Mouse (Mus musculus): ENCODE results near the gene F3. TPM values are rescaled to one million over a fixed set of nuclear protein-coding genes. Genes with fewer than 3 reads are reported as not detected.
"Not testable (repeated sequence)": the region's sequence is repeated elsewhere in the genome, so short reads cannot be mapped to it uniquely, and the experiment has no call there.

Gene F3
- polyA plus RNA-seq, 1 experiment from 2014 or later, result 6.6 TPM

DNA sequence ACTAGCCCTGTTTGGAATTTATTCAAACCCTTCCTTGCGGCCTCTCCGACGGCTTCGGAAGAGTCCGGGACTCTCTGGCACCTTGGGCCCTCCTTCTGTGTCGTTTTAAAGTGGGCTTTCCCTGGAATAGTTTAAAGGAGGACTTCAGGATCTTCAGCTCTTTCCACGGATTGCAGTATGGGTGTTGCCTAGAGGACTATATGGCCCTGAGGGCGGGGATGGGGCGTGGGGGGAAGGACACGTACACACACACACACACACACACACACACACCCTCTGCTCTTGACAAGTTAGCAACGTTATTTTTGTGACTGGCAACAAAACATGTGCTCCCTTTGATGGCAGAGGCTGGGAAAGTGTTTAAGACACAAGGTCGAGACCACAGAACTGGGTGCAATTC lies 1.2 kb downstream of the F3 start:
- Histone ChIP-seq H3K27me3 (0 out of 2 replicates have a peak, but pooled peaks cover 4% of the 10 kb centered on the region), H3K36me3 (ENCODE audit: poor library complexity, severe bottlenecking) (no peaks in the 10 kb centered on the region), H3K4me1 (peaks cover 40% of the 10 kb centered on the region), H3K4me3 (peak overlapping the region; percentile 69), H3K9me3 (replicated peaks) (no peaks in the 10 kb centered on the region), H3K9ac (0 out of 2 replicates have a peak overlapping the region, but pooled peaks have one; percentile 73), H3K4me2 (peak overlapping the region; percentile 86), H3K27ac (no peak overlapping the region)
- 36% methylated on average over 12 of the region's 12 CpGs for WGBS
- no peak for ATAC-seq

DNA sequence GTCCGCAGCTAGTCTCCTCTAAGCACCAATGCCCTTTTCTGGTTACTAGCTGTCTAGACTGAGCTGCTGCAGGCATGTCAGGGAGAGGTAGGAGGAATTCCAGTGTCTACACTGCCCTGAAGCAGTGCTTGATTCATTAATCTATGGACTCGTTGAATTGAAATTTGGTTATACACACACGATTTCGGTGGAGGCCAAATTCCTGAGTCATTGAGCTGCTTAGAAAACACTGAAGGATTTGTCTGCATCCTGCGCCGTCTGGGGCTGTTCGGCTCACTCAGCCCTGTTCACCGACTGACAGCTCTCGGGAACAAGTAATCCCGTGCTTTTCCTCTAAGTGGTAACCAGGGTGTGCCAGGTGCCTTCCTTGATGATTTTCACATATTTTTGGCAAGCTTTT lies 2.3 kb downstream of the F3 start:
- no peak overlapping the region for H3K4me3 ChIP-seq
- WGBS, result 72% methylated on average over 10 of the region's 10 CpGs
- peaks cover 49% of the 10 kb centered on the region for H3K4me1 ChIP-seq
- no peak overlapping the region for H3K27ac ChIP-seq
- no peak for ATAC-seq
- H3K36me3 ChIP-seq (ENCODE audit: poor library complexity, severe bottlenecking), result no peaks in the 10 kb centered on the region
- H3K9ac ChIP-seq, result no peak overlapping the region
- H3K4me2 ChIP-seq, result peak overlapping the region; percentile 7; the same call in 1 of the 2 replicates
- H3K27me3 ChIP-seq, result 0 out of 2 replicates have a peak, but pooled peaks cover 4% of the 10 kb centered on the region
- H3K9me3 ChIP-seq (replicated peaks), result no peaks in the 10 kb centered on the region

DNA sequence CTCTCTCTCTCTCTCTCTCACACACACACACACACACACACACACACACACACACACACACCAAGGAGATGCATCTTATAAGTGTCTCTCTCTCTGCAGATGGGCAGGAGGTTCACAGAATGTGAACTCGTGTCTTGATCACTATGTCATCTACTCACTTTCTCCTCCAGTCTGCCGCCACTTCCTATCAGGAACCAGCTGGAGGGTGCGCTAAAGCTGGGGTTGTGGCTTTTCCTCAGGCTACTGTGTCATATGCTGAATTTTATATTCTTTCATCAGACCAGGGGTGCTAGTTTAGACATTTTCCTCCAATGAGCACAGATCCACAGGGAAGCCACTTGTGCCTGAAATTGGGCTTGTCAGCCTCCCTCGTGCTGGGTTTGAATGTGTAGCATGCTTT lies 6.3 kb downstream of the F3 start:
- Histone ChIP-seq H3K27ac (no peak overlapping the region), H3K36me3 (ENCODE audit: poor library complexity, severe bottlenecking) (peaks cover 14% of the 10 kb centered on the region; the same call in 1 of the 2 replicates), H3K9me3 (replicated peaks) (no peaks in the 10 kb centered on the region), H3K4me1 (peaks cover 18% of the 10 kb centered on the region), H3K4me3 (no peak overlapping the region), H3K27me3 (no peaks in the 10 kb centered on the region), H3K4me2 (no peak overlapping the region), H3K9ac (no peak overlapping the region)
- 78% methylated on average over 4 of the region's 4 CpGs for WGBS
- no peak for ATAC-seq

DNA sequence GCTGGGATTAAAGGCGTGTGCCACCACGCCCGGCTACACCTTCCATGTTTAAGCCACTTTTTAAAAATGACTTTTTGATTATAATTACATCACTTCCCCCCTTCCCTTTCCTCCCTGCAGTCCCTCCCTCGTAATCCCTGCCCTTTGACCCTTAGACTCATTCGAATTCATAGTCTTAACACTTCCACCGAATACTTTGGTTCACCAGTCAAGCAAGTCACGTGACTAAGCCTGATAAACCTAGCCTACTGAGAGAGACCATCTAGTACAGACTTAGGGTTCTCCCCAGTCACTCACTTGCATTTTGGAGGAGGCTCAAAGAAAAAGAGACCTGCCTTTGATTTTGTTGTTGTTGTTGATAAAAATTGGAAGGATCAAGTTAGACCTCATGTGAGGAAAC lies 12.2 kb downstream of the F3 start:
- no peak overlapping the region for H3K4me3 ChIP-seq
- H3K9ac ChIP-seq, result no peak overlapping the region

DNA sequence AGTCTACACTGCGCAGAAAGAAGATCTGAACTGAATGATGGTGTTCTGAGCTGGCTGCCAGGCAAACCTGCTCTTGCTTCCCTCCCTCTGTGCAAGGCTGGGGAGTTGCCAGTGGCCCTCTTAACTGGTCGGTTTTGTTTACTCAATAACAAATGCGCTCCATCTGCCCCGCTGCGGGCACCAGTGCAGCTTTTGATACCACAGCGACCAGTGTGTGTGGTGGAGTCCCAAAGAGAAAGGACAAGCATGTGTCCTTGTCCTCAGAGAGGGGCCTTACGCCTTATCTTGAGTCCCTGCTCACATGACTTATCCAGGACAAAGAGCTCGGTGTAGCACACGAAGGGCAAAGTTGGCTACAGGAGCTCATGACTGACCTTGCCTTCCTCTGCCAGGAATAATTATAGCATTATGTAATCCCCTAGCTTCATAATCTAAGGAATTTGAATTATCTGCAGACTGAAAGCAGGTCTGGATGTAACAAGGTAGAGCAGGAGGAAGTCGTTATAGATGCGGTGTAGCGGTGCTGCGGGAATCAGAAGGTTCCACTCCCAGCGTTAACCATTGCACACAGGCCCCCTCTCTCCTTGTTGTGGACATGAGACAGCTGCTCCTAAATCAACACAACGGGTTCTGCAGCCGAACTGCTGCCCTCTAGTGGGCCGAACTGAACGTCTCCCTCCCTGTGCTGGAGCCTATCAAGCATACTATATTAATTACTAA lies 12.8 kb downstream of the F3 start:
- Histone ChIP-seq H3K9me3 (replicated peaks) (no peaks in the 10 kb centered on the region), H3K27ac (peak overlapping the region; percentile 45), H3K27me3 (no peaks in the 10 kb centered on the region), H3K36me3 (ENCODE audit: poor library complexity, severe bottlenecking) (peaks cover 14% of the 10 kb centered on the region; the same call in 1 of the 2 replicates), H3K9ac (0 out of 2 replicates have a peak overlapping the region, but pooled peaks have one; percentile 28), H3K4me2 (0 out of 2 replicates have a peak overlapping the region, but pooled peaks have one; percentile 7), H3K4me3 (no peak overlapping the region), H3K4me1 (peaks cover 7% of the 10 kb centered on the region; the same call in 1 of the 2 replicates)
- peak; percentile 95 for ATAC-seq
- WGBS, result 28% methylated on average over 18 of the region's 18 CpGs

More for the DNA sequence above, 12.2 kb downstream of the F3 start:
- Histone ChIP-seq H3K9me3 (replicated peaks) (no peaks in the 10 kb centered on the region), H3K27ac (no peak overlapping the region), H3K27me3 (no peaks in the 10 kb centered on the region), H3K36me3 (ENCODE audit: poor library complexity, severe bottlenecking) (peaks cover 14% of the 10 kb centered on the region; the same call in 1 of the 2 replicates), H3K4me2 (no peak overlapping the region), H3K4me1 (peaks cover 7% of the 10 kb centered on the region; the same call in 1 of the 2 replicates)
- 74% methylated on average over 7 of the region's 7 CpGs for WGBS
- no peak for ATAC-seq

DNA sequence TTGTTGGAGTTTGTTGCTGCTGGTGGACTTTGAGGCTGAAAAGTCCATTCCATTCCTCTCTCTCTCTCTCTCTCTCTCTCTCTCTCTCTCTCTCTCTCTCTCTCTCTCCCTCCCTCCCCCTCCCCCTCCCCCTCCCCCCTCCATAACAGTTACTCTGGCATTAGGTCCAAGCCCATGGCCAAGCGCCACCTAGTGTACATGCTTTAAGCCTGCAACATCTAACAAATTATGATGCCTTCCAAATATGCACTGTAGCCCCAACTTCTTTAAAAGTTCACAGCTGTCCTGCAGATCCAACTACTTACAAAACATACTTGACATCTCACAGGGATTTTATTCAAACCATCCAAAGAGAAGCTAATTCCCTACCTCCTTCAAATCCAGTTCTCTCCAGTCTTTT lies 14.1 kb downstream of the F3 start:
- Histone ChIP-seq H3K4me2 (no peak overlapping the region), H3K9me3 (replicated peaks) (no peaks in the 10 kb centered on the region), H3K36me3 (ENCODE audit: poor library complexity, severe bottlenecking) (peaks cover 4% of the 10 kb centered on the region; the same call in 1 of the 2 replicates), H3K4me3 (no peak overlapping the region), H3K9ac (no peak overlapping the region), H3K27me3 (no peaks in the 10 kb centered on the region), H3K27ac (no peak overlapping the region), H3K4me1 (peaks cover 7% of the 10 kb centered on the region; the same call in 1 of the 2 replicates)
- WGBS, result 33% methylated on average over 1 of the region's 1 CpGs
- ATAC-seq, result no peak

DNA sequence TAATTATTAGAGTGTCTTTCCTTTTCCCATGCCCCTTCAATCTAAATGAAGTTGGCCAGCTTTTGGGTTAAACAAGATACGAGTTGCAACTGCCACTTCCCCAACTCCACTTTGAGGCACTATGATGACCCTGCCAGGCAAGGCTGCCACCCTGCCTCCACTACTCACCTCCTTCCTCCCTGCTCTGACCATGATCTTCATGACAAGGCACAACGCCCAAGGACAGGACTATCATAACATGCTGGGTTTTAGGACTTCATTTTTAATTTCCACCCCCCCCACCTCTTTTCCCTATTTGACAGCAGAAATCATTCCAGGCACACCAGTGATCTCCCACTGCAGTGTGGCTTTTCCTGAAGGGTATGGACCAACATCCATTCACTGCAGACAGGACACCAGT lies 14.6 kb downstream of the F3 start:
- H3K4me1 ChIP-seq, result peaks cover 7% of the 10 kb centered on the region; the same call in 1 of the 2 replicates
- no peak overlapping the region for H3K4me2 ChIP-seq
- H3K4me3 ChIP-seq, result no peak overlapping the region
- H3K27ac ChIP-seq, result no peak overlapping the region
- no peaks in the 10 kb centered on the region for H3K9me3 ChIP-seq (replicated peaks)
- no peak overlapping the region for H3K9ac ChIP-seq
- WGBS, result 71% methylated on average over 2 of the region's 2 CpGs
- ATAC-seq, result no peak
- no peaks in the 10 kb centered on the region for H3K27me3 ChIP-seq
- H3K36me3 ChIP-seq (ENCODE audit: poor library complexity, severe bottlenecking), result no peaks in the 10 kb centered on the region

DNA sequence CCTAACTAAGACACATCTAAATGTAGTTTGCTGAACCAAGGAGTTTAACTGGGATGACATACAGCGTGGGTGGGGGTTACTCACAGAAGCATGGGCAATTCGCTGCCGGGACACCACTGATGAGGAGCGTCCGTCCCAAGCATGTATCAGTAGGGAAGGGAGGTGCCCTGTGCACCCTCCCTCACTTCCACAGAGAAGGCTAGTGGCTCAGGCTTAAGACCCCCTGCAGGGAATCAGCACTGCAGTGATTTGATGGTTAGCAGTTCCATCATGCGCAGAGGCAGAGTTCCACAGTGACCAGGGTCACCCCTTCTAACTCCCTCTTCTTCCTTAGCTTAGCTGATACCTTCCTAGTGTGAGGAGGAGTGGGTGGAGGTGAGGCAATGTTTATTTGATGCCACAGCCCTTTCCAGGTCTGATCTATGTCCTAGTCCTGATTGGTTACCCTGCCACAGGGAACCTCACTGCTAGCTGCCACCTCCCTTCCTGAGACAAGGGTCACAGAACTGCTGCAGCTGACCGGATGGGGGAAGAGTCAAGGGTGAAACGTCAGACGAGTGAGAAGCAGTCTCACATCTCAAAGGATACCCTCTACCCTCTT lies 15.5 kb downstream of the F3 start:
- H3K4me2 ChIP-seq, result no peak overlapping the region
- H3K9me3 ChIP-seq (replicated peaks), result no peaks in the 10 kb centered on the region
- peaks cover 7% of the 10 kb centered on the region; the same call in 1 of the 2 replicates for H3K4me1 ChIP-seq
- H3K4me3 ChIP-seq, result no peak overlapping the region
- H3K36me3 ChIP-seq (ENCODE audit: poor library complexity, severe bottlenecking), result no peaks in the 10 kb centered on the region
- ATAC-seq, result no peak
- no peaks in the 10 kb centered on the region for H3K27me3 ChIP-seq
- H3K27ac ChIP-seq, result no peak overlapping the region
- no peak overlapping the region for H3K9ac ChIP-seq
- 79% methylated on average over 9 of the region's 9 CpGs for WGBS

DNA sequence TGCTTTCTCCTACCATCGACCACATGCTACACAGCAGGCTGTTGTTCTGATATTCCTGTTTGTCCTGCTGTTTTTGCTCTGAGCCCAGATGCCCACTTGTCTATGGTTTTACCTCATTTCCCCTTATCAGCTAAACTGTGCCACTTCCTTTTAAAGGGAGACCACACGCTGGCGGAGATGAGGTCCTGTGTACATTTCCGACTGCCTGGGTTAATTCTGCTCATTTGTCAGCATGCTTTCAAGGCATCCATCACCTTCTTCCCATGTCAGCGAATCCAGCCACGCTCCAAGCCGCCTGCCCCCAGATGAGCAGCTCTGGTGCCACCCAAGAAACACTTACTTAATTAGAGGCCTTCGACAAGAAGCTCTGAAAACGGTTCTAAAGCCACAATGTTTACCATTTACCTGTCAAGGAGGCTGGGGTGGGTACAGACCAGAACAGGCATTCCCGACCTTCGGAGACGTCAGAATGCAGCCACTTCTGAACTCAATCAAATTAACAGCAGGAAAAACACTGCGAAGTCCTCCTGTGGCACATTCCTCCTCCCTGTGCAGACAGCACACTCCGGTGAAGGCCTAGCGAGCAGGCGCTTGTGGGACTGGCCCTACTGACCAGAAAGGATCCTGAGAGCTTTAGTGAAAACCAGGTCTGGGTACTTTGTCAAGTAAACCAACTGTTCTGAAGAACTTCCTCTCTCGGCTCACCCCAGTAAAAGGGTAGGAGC lies 16.3 kb downstream of the F3 start:
- ATAC-seq, result no peak
- no peaks in the 10 kb centered on the region for H3K36me3 ChIP-seq (ENCODE audit: poor library complexity, severe bottlenecking)
- no peaks in the 10 kb centered on the region for H3K27me3 ChIP-seq
- peaks cover 7% of the 10 kb centered on the region; the same call in 1 of the 2 replicates for H3K4me1 ChIP-seq
- 72% methylated on average over 17 of the region's 17 CpGs for WGBS
- H3K4me2 ChIP-seq, result no peak overlapping the region
- no peak overlapping the region for H3K4me3 ChIP-seq
- no peaks in the 10 kb centered on the region for H3K9me3 ChIP-seq (replicated peaks)
- no peak overlapping the region for H3K27ac ChIP-seq
- no peak overlapping the region for H3K9ac ChIP-seq

DNA sequence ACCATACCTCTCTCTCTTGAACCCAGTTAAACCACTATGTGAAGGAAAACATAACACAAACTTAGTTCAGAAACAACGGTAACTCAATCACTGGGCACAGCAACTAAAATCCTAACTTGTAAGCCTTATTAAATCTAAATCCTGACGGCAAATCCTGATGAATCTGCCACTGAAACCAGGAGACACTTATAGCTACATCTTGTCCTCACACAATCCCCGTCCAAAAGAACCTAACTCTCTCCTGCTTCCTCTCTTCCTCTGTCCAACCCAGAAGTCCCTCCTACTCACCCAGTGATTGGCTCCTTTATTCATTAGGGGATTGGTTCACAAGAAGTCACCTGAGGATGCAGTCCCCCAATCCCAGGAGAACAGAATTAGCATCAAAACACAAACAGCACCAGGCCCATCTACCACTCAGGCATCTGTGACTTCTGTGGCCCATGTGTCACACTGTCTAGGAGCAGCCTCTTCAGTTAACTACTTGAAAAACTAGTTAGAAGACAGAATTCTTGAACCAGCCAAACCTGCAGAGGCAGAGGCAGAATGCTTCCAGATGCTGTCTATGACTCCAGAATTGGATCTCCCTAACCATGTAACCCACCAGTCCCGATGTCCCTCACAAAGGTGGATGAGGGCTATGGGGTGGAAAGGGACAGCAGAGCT lies 18.0 kb downstream of the F3 start:
- H3K27ac ChIP-seq; H3K9me3 ChIP-seq (replicated peaks); H3K36me3 ChIP-seq (ENCODE audit: poor library complexity, severe bottlenecking); H3K4me2 ChIP-seq; H3K4me1 ChIP-seq; H3K4me3 ChIP-seq; ATAC-seq; H3K9ac ChIP-seq; H3K27me3 ChIP-seq: not testable (repeated sequence)
- WGBS, result 89% methylated on average over 4 of the region's 4 CpGs

DNA sequence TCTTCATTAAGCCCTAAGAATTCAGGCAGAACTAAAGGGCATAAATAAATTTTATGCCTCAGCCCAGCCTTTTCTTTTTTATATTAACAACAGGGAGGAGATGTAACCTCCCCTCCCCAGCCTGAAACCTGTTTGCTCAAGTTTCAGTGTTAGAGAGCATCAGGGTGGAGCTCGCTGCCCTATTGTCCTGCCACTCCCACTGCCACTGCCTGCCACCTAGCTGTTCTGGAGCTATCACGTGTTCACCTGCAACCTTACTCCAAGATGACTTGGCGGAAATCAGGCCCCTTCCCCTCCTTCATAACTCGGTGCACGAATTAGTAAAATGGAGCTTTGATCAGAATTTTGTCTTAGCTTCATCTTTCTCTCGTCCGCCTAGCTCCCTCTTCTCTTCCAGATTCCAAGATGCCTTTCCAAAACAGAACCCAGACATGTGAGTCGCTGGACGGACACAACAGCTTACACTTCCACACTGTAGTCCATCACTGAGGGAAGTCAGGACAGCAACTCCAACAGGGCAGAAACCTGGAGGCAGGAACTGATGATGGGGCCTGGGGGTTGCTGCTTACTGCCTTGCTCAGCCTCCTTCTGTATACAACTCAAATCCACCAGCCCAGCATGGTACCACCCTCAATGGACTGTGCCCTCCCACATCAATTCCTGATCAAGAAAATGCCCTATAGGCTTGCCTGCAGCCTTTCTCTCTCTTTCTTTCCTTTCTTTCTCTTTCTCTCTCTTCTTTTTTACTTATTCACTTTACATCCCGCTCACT lies 31.2 kb downstream of the F3 start:
- H3K27me3 ChIP-seq; H3K4me3 ChIP-seq; H3K9me3 ChIP-seq (replicated peaks); H3K9ac ChIP-seq; H3K4me2 ChIP-seq: not testable (repeated sequence)
- 80% methylated on average over 10 of the region's 10 CpGs for WGBS
- ATAC-seq, result peak; percentile 50; the same call in 1 of the 2 replicates
- Histone ChIP-seq H3K4me1 (peaks cover 14% of the 10 kb centered on the region), H3K27ac (peak overlapping the region; percentile 68), H3K36me3 (ENCODE audit: poor library complexity, severe bottlenecking) (peaks cover 12% of the 10 kb centered on the region; the same call in 1 of the 2 replicates)

Measured in forebrain, embryonic 13.5 days (tissue).